Mouse (Mus musculus): ENCODE measurements around the gene Rfc5.
"Not testable (repeated sequence)": the region's sequence is repeated elsewhere in the genome, so short reads cannot be mapped to it uniquely, and the experiment has no call there.

The Rfc5 gene

DNA sequence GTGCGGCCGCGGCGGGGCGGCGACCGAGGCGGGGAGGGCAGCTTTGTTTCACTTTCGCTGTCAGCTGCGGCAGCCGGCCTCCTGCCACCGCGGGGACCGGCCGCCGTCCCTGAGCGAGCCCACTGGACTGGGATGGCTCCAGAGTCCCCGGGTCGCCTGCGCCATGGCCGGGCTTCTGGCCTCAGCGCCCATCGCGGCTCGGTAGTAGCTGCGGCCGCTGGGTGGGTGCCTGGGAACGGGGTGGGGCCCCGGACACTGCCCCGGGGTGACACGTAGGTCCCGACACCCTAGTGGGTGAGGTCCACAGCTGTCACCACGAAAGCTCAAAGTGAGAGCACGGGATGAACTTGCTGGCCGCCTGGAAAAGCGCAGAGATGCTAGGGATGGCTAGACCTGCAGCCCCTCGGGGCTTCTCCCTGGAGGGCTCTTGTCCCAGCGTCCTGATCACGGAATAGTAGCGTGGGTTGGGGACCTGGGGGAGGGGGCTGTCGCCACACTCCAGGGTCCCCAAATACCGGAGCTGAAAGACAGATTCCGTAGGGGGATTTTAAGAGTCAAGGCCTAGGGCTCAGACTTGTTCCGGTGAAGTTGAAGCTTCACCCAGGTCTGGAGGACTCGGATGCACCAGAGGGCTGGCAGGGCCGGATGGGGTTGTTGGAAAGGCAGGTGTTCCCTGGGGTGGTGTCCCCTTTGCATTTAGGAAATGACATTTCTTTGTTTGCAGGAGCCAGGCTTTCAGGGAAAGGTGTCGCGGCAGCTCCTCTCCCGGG lies 31.2 kb downstream of the Rfc5 start:
- in situ Hi-C loops (cut with MboI; ENCODE audit: low pct_unique_long_range_greater_than_20kb in 1 of 2, low sequenced_read_pairs in 2 of 2, unreplicated experiment in 1 of 2), result no loop called here

DNA sequence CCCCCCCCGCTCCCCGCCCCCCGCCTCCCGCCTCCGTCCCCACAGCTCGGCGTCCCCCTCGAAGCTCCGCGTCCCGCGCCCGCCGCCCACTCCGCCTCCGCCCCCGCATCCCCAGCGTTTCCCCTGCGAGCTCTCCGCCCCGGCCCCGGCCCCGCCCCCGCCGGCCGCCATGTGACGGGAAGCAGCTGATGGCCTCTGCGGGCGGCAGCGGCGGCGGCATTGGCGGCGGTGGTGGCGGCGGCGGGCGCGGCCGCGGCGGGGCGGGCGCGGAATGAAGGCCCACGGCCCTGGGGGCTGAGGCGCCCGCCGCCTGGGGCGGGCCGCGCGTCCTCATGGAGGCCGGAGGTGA lies 31.7 kb downstream of the Rfc5 start, which contains the start of gene Wsb2:
Gene Wsb2, plus strand, starts transcription at position 176 of the 349 bp plus-strand sequence.
- in situ Hi-C loops (cut with MboI; ENCODE audit: low pct_unique_long_range_greater_than_20kb in 1 of 2, low sequenced_read_pairs in 2 of 2, unreplicated experiment in 1 of 2), result no loop called here

DNA sequence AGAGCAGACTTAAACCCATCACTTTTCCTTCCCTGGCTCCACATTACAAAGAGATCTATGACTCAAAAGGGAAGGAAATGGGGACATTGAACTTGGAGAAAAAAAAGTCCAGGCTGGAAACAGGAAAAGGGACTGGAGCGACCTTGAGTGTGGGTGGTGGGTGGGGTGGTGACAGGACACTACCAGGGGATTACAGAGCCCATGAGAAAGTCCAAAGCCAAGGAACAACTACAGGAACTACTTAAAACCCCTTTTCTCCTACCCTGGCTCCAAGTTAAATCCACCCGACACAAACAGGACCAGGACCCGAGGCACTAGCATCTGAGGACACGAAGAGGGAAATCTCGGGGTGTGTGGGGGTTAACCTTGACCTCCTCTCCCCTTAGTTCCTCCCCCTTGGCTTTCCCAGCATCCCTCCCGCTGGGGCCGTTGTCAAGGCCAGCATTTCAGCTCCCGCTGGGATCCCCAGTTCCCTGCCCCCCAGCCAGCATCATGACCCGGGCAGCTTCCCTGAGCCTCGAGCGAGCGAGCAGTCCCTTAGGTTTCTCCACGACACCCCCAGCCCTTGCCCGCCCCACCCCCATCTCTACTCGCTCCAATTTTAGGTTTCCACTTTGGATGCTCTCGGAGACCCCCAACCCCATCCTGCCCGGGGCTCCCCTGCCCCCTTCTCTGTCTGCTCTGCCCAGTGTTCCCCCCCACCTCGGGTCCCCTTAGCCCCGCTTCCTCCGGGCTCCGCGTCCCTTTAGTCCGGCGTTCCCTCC lies 32.3 kb downstream of the Rfc5 start:
- in situ Hi-C loops (cut with MboI; ENCODE audit: low pct_unique_long_range_greater_than_20kb in 1 of 2, low sequenced_read_pairs in 2 of 2, unreplicated experiment in 1 of 2), result no loop called here

DNA sequence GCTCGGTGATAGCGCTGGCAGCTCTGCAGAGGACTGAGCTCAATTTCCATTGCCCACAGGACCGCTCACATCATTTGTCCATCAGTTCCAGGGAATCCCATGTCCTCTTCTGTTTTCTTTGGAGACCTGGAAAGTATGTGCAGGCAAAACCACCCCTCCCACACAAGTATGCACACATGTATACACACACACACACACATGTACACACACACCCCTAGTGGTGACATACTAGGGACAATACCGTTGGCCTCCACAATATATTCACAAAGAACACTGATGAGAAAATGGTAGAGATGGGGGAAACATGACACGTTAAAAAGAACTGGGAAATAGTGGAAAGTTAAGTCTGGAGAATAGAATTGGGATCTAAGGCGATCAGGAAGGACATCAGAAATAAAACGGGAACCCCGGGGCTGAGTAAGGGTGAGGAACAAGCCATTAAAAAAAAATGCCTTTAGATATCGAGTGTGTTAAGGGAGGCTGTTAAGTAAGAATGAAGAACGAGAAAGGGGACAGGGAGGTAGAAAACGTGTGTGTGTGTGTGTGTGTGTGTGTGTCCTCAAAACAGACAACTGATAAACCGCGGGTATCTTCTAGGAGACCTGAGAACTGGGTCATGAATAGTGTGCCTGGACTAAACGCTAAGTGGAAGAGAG lies 33.1 kb downstream of the Rfc5 start:
- in situ Hi-C loops (cut with MboI; ENCODE audit: low pct_unique_long_range_greater_than_20kb in 1 of 2, low sequenced_read_pairs in 2 of 2, unreplicated experiment in 1 of 2), result no loop called here

DNA sequence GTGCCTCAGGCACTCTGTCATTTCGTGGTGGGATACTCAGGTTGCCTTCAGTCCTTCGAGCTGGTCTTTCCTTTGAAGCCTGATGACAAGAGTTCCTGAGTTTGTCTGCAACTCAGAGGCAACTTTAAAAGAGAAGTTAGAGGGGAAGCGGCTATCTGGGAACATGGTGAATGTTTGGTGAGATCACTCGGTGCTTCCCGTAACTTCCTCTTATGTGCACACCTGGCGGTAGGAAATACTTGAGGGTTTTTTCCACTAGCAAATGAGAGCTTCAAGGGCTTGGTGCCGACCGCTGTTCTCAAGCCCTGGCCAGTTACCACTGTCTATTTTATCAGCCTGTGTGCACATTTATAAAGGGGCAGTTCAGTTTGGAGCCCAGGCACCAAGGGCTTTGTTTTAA lies 34.7 kb downstream of the Rfc5 start:
- in situ Hi-C loops (cut with MboI; ENCODE audit: low pct_unique_long_range_greater_than_20kb in 1 of 2, low sequenced_read_pairs in 2 of 2, unreplicated experiment in 1 of 2), result no loop called here

DNA sequence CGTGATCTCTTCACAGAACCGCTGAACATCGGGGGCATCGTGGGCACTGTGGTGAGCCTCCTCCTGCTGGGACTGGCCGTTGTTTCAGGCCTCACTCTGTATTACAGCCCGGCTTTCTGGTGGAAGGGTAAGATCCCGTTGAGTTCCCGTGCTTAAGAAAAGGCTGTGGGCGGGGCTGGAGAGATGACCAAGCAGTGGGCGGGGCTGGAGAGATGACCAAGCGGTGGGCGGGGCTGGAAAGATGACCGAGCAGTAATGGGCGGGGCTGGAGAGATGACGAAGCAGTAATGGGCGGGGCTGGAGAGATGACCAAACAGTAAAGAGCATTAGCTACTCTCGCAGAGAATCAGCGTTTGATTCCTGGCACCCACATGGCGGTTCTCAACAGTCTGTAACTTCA lies 40.6 kb downstream of the Rfc5 start:
- in situ Hi-C loops (cut with MboI; ENCODE audit: low pct_unique_long_range_greater_than_20kb in 1 of 2, low sequenced_read_pairs in 2 of 2, unreplicated experiment in 1 of 2), result no loop called here

DNA sequence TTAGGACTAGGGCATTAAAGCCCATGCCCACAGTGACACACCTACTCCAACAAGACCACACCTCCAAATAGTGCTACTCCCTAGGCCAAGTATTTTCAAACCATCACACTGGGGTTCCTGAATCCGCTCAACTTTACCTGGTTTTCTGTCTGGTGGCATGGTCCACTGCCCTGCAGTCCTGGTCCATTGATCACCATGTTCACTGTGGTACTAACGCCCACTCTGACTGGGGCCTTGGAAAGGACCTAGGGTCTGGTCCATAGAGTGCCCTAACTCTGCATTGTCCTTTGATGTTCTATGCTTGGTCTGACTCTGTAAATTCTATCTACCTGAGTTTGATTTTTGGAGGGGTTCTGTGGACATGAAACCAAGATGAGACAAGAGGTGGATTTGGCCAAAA lies 41.0 kb downstream of the Rfc5 start:
- in situ Hi-C loops (cut with MboI; ENCODE audit: low pct_unique_long_range_greater_than_20kb in 1 of 2, low sequenced_read_pairs in 2 of 2, unreplicated experiment in 1 of 2), result no loop called here

DNA sequence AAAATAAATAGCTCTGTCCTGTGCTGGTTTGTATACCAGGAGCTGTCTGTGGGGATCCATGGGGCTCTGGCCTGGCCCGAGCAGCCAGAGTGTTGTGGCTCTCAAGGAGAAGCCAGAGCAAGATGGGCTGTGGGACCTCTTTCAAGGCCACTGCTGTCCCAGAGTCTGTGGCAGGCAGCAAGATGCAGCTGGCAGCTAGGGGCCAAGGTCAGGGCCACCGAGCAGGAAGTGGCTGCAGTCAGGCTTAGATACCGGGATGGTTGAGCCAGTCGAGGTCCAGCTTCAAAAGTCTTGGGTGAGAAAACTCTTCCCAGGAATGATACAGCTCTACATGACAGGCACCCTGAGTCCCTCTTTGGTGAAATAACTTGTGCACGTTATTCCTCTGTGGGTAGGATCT lies 41.8 kb downstream of the Rfc5 start:
- in situ Hi-C loops (cut with MboI; ENCODE audit: low pct_unique_long_range_greater_than_20kb in 1 of 2, low sequenced_read_pairs in 2 of 2, unreplicated experiment in 1 of 2), result no loop called here

DNA sequence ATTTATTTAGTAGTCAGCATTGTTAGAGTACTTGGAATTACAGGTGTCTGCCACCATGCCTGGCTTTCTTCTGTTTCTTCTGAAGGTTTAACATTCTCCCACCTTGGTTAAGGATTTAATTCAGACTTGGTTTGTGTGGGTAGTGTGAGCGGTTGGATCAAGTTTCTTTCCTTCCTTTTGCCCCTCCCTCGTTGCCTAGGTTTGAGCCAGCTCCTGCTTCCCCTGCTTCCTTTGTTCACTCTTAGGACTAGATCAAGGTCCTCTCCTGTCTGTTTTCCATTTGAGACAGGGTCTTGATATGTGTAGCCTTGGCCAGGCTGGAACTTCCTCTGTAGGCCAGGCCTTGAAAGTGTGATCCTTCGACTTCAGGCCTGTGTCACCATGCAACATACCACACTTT lies 42.6 kb downstream of the Rfc5 start:
- in situ Hi-C loops (cut with MboI; ENCODE audit: low pct_unique_long_range_greater_than_20kb in 1 of 2, low sequenced_read_pairs in 2 of 2, unreplicated experiment in 1 of 2), result no loop called here

DNA sequence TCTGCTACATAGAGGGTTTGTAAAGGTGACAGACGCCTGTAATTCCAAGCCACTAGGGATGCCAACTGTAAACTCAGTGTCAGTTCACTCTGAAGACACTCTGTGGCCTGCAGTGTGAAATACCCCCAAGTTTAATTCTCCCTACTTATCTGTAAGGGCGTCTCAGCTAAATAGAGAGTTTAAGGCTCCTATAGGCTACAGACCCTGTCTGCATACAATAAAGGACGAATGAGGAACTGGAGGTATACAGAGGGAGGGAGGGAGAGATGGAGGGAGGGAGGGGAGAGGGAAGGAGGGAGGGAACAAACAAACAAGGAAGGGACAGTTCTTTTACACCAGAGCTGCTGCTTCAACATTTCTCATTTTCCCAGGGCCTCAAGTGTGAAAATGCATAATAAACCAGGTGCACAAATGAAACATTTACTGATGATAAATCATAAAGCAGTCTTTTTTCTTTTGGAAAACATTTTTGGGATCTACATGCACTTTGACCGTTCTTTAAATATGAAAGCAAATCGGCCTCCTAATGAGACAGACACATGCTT lies 43.3 kb downstream of the Rfc5 start:
- in situ Hi-C loops (cut with MboI; ENCODE audit: low pct_unique_long_range_greater_than_20kb in 1 of 2, low sequenced_read_pairs in 2 of 2, unreplicated experiment in 1 of 2), result no loop called here

DNA sequence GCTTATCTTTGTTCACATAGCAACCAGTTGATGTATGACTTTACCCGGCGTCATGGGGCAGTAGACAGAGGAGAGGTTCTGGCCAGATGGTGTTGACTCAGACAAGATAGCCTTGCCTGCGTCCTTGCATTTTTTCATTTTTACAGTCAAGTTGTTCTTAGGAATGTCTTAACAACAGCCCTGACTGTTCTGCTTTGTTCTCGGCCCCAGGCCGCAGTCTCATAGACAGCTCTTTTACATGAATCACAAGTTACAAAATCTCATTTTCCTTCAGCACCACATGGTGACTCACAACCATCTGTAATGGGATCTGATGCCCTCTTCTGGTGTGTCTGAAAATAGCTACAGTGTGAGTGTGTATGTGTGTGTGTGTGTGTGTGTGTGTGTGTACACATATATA lies 44.4 kb downstream of the Rfc5 start:
- in situ Hi-C loops (cut with MboI; ENCODE audit: low pct_unique_long_range_greater_than_20kb in 1 of 2, low sequenced_read_pairs in 2 of 2, unreplicated experiment in 1 of 2), result not testable (repeated sequence)

DNA sequence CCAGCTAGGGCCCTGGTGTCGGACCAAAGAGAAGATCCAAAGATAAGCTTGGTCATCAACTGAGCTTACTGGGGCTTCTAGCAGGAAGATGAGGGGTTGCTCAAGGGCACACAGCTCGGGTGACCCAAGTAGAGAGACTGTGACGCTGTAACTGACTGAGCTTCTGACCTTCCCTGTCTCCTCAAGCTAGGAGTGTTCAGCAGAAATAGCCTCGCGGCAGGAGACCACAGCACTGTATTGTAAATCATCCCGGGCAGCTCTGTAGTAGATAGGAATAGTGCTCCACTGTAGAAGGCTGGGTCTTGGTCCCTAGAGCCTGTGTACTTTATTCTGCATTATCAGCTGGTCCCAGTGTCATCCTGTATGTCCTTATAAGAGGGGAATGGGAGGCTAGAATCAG lies 47.0 kb downstream of the Rfc5 start:
- in situ Hi-C loops (cut with MboI; ENCODE audit: low pct_unique_long_range_greater_than_20kb in 1 of 2, low sequenced_read_pairs in 2 of 2, unreplicated experiment in 1 of 2), result no loop called here

DNA sequence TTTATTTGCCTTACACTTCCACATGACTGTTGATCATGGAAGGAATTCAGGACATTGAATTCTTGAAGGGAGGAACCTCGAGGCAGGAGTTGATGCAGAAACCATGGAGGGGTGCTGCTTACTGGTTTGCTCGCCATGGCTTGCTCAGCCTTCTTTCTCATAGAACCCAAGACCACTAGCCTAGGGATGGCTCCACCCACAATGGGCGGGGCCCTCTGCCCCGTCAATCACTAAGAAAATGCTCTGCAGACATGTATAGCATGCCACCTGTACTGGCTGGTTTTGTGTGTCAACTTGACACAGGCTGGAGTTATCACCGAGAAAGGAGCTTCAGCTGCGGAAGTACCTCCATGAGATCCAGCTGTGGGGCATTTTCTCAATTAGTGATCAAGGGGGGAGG lies 48.8 kb downstream of the Rfc5 start:
- in situ Hi-C loops (cut with MboI; ENCODE audit: low pct_unique_long_range_greater_than_20kb in 1 of 2, low sequenced_read_pairs in 2 of 2, unreplicated experiment in 1 of 2), result no loop called here

DNA sequence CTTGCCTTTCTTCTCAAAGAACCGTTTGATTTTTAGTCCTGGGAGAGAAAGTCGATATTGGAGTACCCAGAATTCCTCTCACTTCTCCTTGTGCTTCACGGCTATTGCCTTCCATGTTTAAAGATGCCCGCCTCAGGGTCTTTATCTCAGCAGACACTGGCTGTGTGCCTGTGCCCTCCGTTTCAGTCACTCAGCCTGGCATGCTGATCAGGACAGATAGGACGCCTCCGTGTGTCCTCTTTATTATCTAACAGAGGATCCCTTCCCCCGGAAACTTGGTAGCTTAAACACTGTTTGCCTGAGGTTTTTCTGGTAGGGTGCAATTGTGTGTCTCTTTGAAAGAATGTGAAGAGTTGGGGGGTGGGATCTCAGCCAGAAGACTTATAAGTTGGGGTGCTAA lies 50.3 kb downstream of the Rfc5 start:
- in situ Hi-C loops (cut with MboI; ENCODE audit: low pct_unique_long_range_greater_than_20kb in 1 of 2, low sequenced_read_pairs in 2 of 2, unreplicated experiment in 1 of 2), result no loop called here

DNA sequence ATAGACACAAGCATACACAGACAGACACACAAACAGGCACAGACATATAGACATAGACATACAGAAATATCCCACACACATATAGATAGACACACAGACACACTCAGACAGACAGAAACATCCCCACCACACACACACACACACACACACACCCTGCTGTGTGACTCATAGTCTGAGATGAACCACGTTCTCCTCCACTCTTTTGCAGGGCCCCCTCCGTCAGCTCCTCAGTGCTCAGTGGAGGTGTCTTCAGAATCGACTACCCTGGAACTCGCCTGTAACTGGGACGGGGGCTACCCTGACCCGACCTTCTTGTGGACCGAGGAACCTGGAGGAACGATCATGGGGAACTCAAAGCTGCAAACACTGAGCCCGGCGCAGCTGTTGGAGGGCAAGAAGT lies 50.8 kb downstream of the Rfc5 start:
- in situ Hi-C loops (cut with MboI; ENCODE audit: low pct_unique_long_range_greater_than_20kb in 1 of 2, low sequenced_read_pairs in 2 of 2, unreplicated experiment in 1 of 2), result no loop called here

DNA sequence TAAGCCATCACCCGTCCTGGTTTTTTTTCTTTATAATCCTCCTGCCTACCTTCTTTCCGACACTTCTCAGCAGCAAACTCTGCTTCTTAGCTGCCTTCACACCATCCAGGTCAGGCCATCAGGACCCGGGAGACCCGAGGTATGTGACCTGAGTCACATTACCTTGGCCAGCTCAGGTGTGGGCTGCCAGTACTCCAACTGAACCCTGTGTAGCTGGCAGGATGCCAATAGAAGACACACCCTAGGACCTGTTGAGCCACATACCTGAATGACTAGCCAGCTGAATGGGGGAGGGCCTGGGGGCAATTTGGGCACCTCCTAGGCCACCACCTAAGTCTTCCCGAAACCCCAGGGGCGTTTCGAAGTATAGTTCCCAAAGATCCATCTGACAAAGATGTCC lies 58.4 kb downstream of the Rfc5 start:
- in situ Hi-C loops (cut with MboI; ENCODE audit: low pct_unique_long_range_greater_than_20kb in 1 of 2, low sequenced_read_pairs in 2 of 2, unreplicated experiment in 1 of 2), result no loop called here

Measured in mouse embryonic stem cell (cell line).